Mouse (Mus musculus) thymus, adult 2 months (tissue): Measurements from ENCODE around the gene Fry.

ENCODE experiments used
- CTCF ChIP-seq: fragments of 200-500 bp; IDR thresholded peaks from 2 replicates; pipeline ENCODE4 v1.5.1; 2012; ENCODE audit warnings: mild to moderate bottlenecking, control low read depth, low read length, moderate library complexity, borderline replicate concordance; ENCODE audit not compliant: control insufficient read depth, poor library complexity, insufficient read depth; ENCODE audit errors: extremely low read depth
- POLR2A ChIP-seq: fragments of 200-500 bp; IDR thresholded peaks from 2 replicates; pipeline ENCODE4 v1.6.1; 2012; ENCODE audit warnings: mild to moderate bottlenecking, low read length, control low read depth, moderate library complexity; ENCODE audit not compliant: control insufficient read depth, poor library complexity, insufficient read depth; ENCODE audit errors: extremely low read depth

- no peak for TF ChIP-seq CTCF
- no peak for TF ChIP-seq POLR2A
These were observed 144.3 kb downstream of the Fry start for GRCm38 (mm10) chr5:150262717-150263103.
